Mouse (Mus musculus) forebrain, embryonic 15.5 days (tissue): ENCODE results near the gene Lig1. TPM values are rescaled to one million over a fixed set of nuclear protein-coding genes. Genes with fewer than 3 reads are reported as not detected.

Source experiments
- ATAC-seq: fragments of 200-750 bp; cut with Nextera tagmentation; replicated peaks from 2 replicates; pipeline ENCODE4 v1.8.0; 2017; ENCODE audit warnings: mild to moderate bottlenecking, moderate TSS enrichment, moderate library complexity
- H3K27ac ChIP-seq: fragments of 300-500 bp; sonication (generic); replicated peaks from 2 replicates; pipeline ENCODE4 v1.5.1; 2015; ENCODE audit warnings: mild to moderate bottlenecking, inconsistent platforms
- H3K27me3 ChIP-seq: fragments of 300-500 bp; sonication (generic); 2 replicates; pipeline ENCODE4 v1.6.1; 2015; ENCODE audit warnings: inconsistent platforms
- H3K36me3 ChIP-seq: fragments of 300-500 bp; sonication (generic); 2 replicates; pipeline ENCODE4 v1.6.1; 2015; ENCODE audit warnings: mild to moderate bottlenecking, inconsistent platforms
- H3K4me1 ChIP-seq: fragments of 300-500 bp; sonication (generic); 2 replicates; pipeline ENCODE4 v1.6.1; 2015; ENCODE audit warnings: inconsistent platforms
- H3K4me2 ChIP-seq: fragments of 300-500 bp; sonication (generic); replicated peaks from 2 replicates; pipeline ENCODE4 v1.6.1; 2015; ENCODE audit warnings: mild to moderate bottlenecking, inconsistent platforms
- H3K4me3 ChIP-seq: fragments of 300-500 bp; sonication (generic); 2 replicates; pipeline ENCODE4 v1.5.1; 2015; ENCODE audit warnings: mild to moderate bottlenecking, inconsistent platforms
- H3K9ac ChIP-seq: fragments of 300-500 bp; sonication (generic); replicated peaks from 2 replicates; pipeline ENCODE4 v1.6.1; 2015; ENCODE audit warnings: mild to moderate bottlenecking, inconsistent platforms
- H3K9me3 ChIP-seq: fragments of 300-500 bp; sonication (generic); 2 replicates; pipeline ENCODE4 v1.6.1; 2016; ENCODE audit warnings: inconsistent platforms
- WGBS: fragments of 180-500 bp; shearing (Covaris S2); methylation state at CpG from one replicate; pipeline ENCODE4 v1.1.7; 2015; ENCODE audit warnings: mixed read lengths; 5-methylcytosine and 5-hydroxymethylcytosine counted together
- polyA plus RNA-seq: library from polyadenylated mRNA; unstranded; fragments of >200 nt; fragmentation: Nextera tagmentation; extraction: Ambion mirVana; gene quantifications from 2 replicates; pipeline ENCODE4 v1.2.1, GENCODE M21; 2015

Gene Lig1
- polyA plus RNA-seq, 1 experiment from 2014 or later, result 50.7 TPM

GRCm38 (mm10) chr7:13314095-13314597, 37.1 kb downstream of the Lig1 start:
- Histone ChIP-seq H3K4me1 (no peaks in the 10 kb centered on the region), H3K4me3 (no peak overlapping the region), H3K4me2 (no peak overlapping the region), H3K9ac (no peak overlapping the region), H3K36me3 (peaks cover 21% of the 10 kb centered on the region; the same call in 1 of the 2 replicates), H3K27ac (no peak overlapping the region), H3K27me3 (no peaks in the 10 kb centered on the region), H3K9me3 (no peaks in the 10 kb centered on the region)
- no peak for ATAC-seq
- WGBS, result 75% methylated on average over 5 of the region's 5 CpGs

- H3K27ac ChIP-seq, result no peak overlapping the region
- no peak overlapping the region for H3K9ac ChIP-seq
- no peaks in the 10 kb centered on the region for H3K9me3 ChIP-seq
- no peak overlapping the region for H3K4me2 ChIP-seq
- H3K4me3 ChIP-seq, result no peak overlapping the region
- no peaks in the 10 kb centered on the region for H3K36me3 ChIP-seq
- no peaks in the 10 kb centered on the region for H3K27me3 ChIP-seq
- H3K4me1 ChIP-seq, result no peaks in the 10 kb centered on the region
- no peak for ATAC-seq
- 89% methylated on average over 3 of the region's 3 CpGs for WGBS
These were observed 44.3 kb downstream of the Lig1 start for GRCm38 (mm10) chr7:13321424-13321823.

- 84% methylated on average over 2 of the region's 2 CpGs for WGBS
- ATAC-seq, result no peak
- H3K27ac ChIP-seq, result no peak within 1 kb of the TSS
These were observed 47.2 kb downstream of the Lig1 start, which contains the start of gene Pla2g4c for GRCm38 (mm10) chr7:13324316-13324715. TSS of gene Pla2g4c (plus strand) at chr7:13324655.

GRCm38 (mm10) chr7:13330575-13330974, 53.5 kb downstream of the Lig1 start:
- ATAC-seq, result no peak
- H3K4me2 ChIP-seq, result no peak overlapping the region
- no peaks in the 10 kb centered on the region for H3K4me1 ChIP-seq
- no peak overlapping the region for H3K27ac ChIP-seq
- no peak overlapping the region for H3K9ac ChIP-seq
- H3K4me3 ChIP-seq, result no peak overlapping the region
- H3K9me3 ChIP-seq, result no peaks in the 10 kb centered on the region
- peaks cover 7% of the 10 kb centered on the region; the same call in 1 of the 2 replicates for H3K36me3 ChIP-seq
- no peaks in the 10 kb centered on the region for H3K27me3 ChIP-seq
- 97% methylated on average over 2 of the region's 2 CpGs for WGBS

More at GRCm38 (mm10) chr7:13324316-13324715, 47.2 kb downstream of the Lig1 start, which contains the start of gene Pla2g4c:
- H3K36me3 ChIP-seq, result no peaks in the 10 kb centered on the region
- H3K4me2 ChIP-seq, result no peak within 1 kb of the TSS
- H3K4me3 ChIP-seq, result no peak within 1 kb of the TSS
- no peaks in the 10 kb centered on the region for H3K27me3 ChIP-seq
- H3K9ac ChIP-seq, result no peak within 1 kb of the TSS
- no peaks in the 10 kb centered on the region for H3K9me3 ChIP-seq
- no peaks in the 10 kb centered on the region for H3K4me1 ChIP-seq

- Histone ChIP-seq H3K9me3 (no peaks in the 10 kb centered on the region), H3K36me3 (peaks cover 36% of the 10 kb centered on the region), H3K27ac (no peak overlapping the region), H3K9ac (no peak overlapping the region), H3K4me2 (no peak overlapping the region), H3K4me1 (no peaks in the 10 kb centered on the region), H3K4me3 (no peak overlapping the region), H3K27me3 (no peaks in the 10 kb centered on the region)
- no peak for ATAC-seq
These were observed 78.9 kb downstream of the Lig1 start for GRCm38 (mm10) chr7:13355943-13356342.

Other genes with a start within 250 kb of the Lig1 start
- 180 and 184 TPM in 2 replicates for gene Chmp2a, start 242.5 kb upstream of the Lig1 start, polyA plus RNA-seq
- 118 and 131 TPM in 2 replicates for gene Ube2m, start 239.0 kb upstream of the Lig1 start, polyA plus RNA-seq
- gene Mzf1, start 222.5 kb upstream of the Lig1 start, polyA plus RNA-seq, result 7.9 and 8.7 TPM in 2 replicates
- gene Vmn1r85, start 182.1 kb upstream of the Lig1 start, polyA plus RNA-seq, result 0.04 and 0.06 TPM in 2 replicates
- gene Vmn1r86, start 157.4 kb upstream of the Lig1 start, polyA plus RNA-seq, result not detected in 2 replicates
- gene Vmn1r87, start 137.1 kb upstream of the Lig1 start, polyA plus RNA-seq, result not detected in 2 replicates
- gene Vmn1r88, start 117.7 kb upstream of the Lig1 start, polyA plus RNA-seq, result not detected in 2 replicates
- gene Vmn1r89, start 64.3 kb upstream of the Lig1 start, polyA plus RNA-seq, result not detected in 2 replicates
- 12.8 and 14.6 TPM in 2 replicates for gene Zswim9, start 1.4 kb downstream of the Lig1 start, polyA plus RNA-seq
- gene Pla2g4c, start 47.4 kb downstream of the Lig1 start, polyA plus RNA-seq, result 0.61 and 0.65 TPM in 2 replicates
- gene Cabp5, start 120.8 kb downstream of the Lig1 start, polyA plus RNA-seq, result 0.09 TPM in 1 of 2 replicates, not detected in the other
- gene Bsph1, start 173.6 kb downstream of the Lig1 start, polyA plus RNA-seq, result not detected in 2 replicates